Mouse (Mus musculus) midbrain, embryonic 12.5 days (tissue): Measurements from ENCODE around the gene Psma5. TPM values are rescaled to one million over a fixed set of nuclear protein-coding genes. Genes with fewer than 3 reads are reported as not detected.

Experiments used
- ATAC-seq: fragments of 200-750 bp; cut with Nextera tagmentation; 2 replicates; pipeline ENCODE4 v1.8.0; 2017; ENCODE audit warnings: low read depth, moderate TSS enrichment, moderate library complexity; ENCODE audit not compliant: low FRiP score
- H3K27ac ChIP-seq: fragments of 300-500 bp; sonication (generic); replicated peaks from 2 replicates; pipeline ENCODE4 v1.5.1; 2016; ENCODE audit warnings: mild to moderate bottlenecking
- H3K27me3 ChIP-seq: fragments of 300-500 bp; sonication (generic); 2 replicates; pipeline ENCODE4 v1.6.1; 2016; ENCODE audit warnings: mild to moderate bottlenecking
- H3K36me3 ChIP-seq: fragments of 300-500 bp; sonication (generic); 2 replicates; pipeline ENCODE4 v1.6.1; 2016
- H3K4me1 ChIP-seq: fragments of 300-500 bp; sonication (generic); 2 replicates; pipeline ENCODE4 v1.6.1; 2016
- H3K4me2 ChIP-seq: fragments of 300-500 bp; sonication (generic); replicated peaks from 2 replicates; pipeline ENCODE4 v1.6.1; 2016; ENCODE audit warnings: mild to moderate bottlenecking, moderate library complexity
- H3K4me3 ChIP-seq: fragments of 300-500 bp; sonication (generic); 2 replicates; pipeline ENCODE4 v1.5.1; 2016; ENCODE audit warnings: mild to moderate bottlenecking
- H3K9ac ChIP-seq: fragments of 300-500 bp; sonication (generic); replicated peaks from 2 replicates; pipeline ENCODE4 v1.6.1; 2016; ENCODE audit warnings: mild to moderate bottlenecking, moderate library complexity
- H3K9me3 ChIP-seq: fragments of 300-500 bp; sonication (generic); 2 replicates; pipeline ENCODE4 v1.6.1; 2016; ENCODE audit warnings: mild to moderate bottlenecking
- WGBS: fragments of 180-500 bp; shearing (Covaris S2); methylation state at CpG from one replicate; pipeline ENCODE4 v1.1.7; 2016; 5-methylcytosine and 5-hydroxymethylcytosine counted together
- polyA plus RNA-seq: library from polyadenylated mRNA; unstranded; fragments of >200 nt; fragmentation: Nextera tagmentation; extraction: Ambion mirVana; gene quantifications from 2 replicates; pipeline ENCODE4 v1.2.1, GENCODE M21; 2016

The Psma5 gene
- polyA plus RNA-seq, 1 experiment from 2014 or later, result 232 TPM

DNA sequence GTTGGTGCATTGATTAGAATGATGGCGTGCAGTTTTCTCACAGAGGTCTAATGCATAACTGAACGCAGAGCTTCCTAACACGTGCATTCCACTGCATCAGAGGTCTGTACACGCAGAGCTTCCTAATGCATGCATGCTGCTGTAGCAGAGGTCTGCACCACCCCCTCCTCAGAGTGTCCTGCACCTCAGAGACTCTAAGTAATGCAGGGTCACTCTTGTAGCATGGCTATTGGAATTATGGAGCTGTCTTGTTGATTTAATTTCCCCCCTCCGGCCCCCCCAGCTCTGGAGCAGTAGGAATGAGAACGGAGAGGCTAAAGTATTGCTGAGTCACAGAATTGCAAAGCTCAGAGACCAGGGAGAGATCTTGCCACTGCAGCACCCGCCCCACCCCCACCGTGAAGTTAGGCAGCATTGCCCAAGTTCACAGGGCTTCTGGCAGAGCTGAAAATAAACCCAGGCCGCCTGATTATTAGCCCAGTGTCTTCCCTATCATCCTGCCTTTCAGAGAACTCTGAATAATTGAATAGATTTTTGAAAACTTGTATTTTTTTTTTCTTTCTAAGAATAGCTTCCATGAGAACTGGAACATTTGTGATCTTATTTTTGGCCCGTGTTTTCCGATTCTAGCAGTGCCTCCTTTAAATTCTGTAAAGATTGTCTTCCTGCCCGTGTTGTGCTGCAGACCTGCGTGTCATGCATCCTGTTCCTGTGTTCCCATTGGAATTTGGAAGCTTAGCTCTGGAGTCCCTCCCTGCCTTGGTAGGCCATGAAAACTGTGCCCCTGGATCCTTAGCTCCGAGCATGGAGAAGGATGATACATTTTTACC lies 39.7 kb downstream of the Psma5 start:
- 14% methylated on average over 14 of the region's 14 CpGs for whole genome bisulfite sequencing
- Histone ChIP-seq H3K27me3 (no peaks in the 10 kb centered on the region), H3K36me3 (no peaks in the 10 kb centered on the region), H3K27ac (peak overlapping the region; percentile 75), H3K9me3 (no peaks in the 10 kb centered on the region), H3K4me3 (peak overlapping the region; percentile 13; the same call in 1 of the 2 replicates), H3K4me2 (peak overlapping the region; percentile 44), H3K9ac (peak overlapping the region; percentile 41), H3K4me1 (peaks cover 47% of the 10 kb centered on the region)
- peak; percentile 89 for ATAC-seq

DNA sequence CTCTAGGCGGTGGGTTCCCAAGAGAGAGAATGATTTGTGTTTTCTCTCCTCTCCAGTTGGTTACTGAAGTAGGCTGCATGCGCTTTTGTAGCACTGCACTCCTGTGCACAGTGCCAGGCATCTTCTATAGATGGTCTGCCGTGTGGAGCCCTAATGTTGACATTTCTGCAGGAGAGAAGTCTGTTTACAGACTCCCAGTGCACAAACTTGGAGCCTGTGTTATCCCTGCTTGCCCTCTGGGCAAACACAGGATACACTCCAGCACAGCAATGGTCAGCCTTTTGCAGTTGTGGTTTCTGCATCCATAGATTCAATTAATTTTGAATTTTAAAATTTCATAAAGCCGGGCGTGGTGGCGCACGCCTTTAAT lies 40.3 kb downstream of the Psma5 start:
- peak overlapping the region; percentile 75; the same call in 1 of the 2 replicates for H3K27ac ChIP-seq
- no peaks in the 10 kb centered on the region for H3K9me3 ChIP-seq
- no peaks in the 10 kb centered on the region for H3K27me3 ChIP-seq
- H3K4me2 ChIP-seq, result no peak overlapping the region
- H3K4me1 ChIP-seq, result peaks cover 43% of the 10 kb centered on the region
- no peak overlapping the region for H3K9ac ChIP-seq
- WGBS, result 72% methylated on average over 7 of the region's 7 CpGs
- H3K4me3 ChIP-seq, result no peak overlapping the region
- no peaks in the 10 kb centered on the region for H3K36me3 ChIP-seq
- ATAC-seq, result no peak

DNA sequence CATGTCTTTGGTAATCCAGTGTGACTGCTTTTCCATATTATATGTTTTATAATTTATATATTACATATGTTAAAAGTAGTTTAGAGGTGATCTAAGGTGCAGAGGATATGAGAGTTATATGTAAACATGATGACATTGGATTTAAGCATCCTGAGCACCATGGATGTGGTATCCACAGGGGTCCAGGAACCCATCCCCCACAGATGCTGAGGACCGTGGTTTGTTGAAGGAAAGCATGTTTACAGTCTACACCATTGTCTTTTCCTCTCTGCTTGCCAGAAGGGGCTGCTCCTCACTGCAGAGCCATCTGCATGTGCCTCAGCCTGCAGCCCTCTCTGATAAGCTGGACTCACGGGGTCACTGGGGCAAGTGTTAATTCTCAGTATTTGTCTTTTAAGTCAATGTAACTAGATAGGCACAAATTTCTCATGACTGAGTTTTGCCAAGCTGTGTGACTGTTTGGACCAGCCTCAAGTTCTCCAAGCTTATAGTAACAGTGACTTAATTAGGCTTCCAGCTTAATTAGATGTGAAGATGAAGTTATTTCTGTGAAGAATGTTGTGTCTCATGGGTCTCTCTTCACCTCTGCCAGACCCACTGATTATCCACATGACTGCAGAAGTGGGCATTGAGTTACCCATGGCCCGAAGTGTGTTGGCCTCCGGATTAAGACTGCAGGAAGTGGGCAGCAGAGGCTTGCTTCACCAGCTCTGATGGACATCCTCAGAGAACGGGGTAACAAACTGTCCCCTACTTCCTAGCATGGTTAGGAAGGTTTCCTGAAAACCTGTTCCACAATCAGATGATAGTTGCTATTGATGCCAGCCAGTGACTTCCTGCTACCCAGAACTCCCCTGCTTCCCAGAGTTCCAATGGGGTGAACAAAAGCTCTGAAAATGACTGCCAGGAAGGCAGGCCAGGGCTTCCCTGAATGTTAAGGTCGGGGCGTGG lies 41.2 kb downstream of the Psma5 start:
- Histone ChIP-seq H3K9me3 (no peaks in the 10 kb centered on the region), H3K36me3 (no peaks in the 10 kb centered on the region), H3K27me3 (no peaks in the 10 kb centered on the region), H3K4me1 (peaks cover 42% of the 10 kb centered on the region), H3K4me2 (no peak overlapping the region), H3K4me3 (no peak overlapping the region), H3K9ac (no peak overlapping the region), H3K27ac (no peak overlapping the region; the same call in 1 of the 2 replicates)
- WGBS, result 62% methylated on average over 7 of the region's 7 CpGs
- no peak for ATAC-seq

DNA sequence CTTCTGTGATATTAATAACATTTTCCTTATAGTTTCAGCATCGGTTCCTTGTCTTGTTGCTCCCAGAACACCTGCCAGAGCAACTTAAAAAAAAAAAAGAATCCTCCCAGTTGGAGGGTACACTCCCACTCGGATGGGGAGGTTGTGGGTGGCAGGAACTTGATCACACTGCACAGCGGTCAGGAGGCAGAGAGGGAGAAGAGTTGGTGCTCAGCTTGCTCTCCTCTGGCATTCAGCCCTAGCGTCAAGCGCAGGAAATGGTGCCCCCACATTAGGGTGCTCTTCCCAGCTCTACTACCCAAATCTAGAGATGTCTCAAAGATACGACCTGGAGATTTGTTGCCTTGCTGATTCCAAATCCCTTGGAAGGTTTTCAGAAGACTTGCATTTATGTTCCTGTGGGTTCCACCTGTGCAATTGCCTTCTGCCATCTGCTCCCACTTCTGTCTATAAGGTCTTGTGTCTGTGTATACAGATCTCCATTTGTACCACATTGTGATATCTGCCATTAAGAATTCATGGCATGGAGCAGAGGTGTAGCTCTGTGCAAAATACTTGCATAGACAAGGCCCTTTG lies 43.8 kb downstream of the Psma5 start:
- no peak for ATAC-seq
- Histone ChIP-seq H3K36me3 (no peaks in the 10 kb centered on the region), H3K27me3 (no peaks in the 10 kb centered on the region), H3K9ac (no peak overlapping the region), H3K4me3 (no peak overlapping the region), H3K9me3 (no peaks in the 10 kb centered on the region), H3K4me1 (peaks cover 27% of the 10 kb centered on the region), H3K27ac (no peak overlapping the region), H3K4me2 (no peak overlapping the region)
- WGBS, result 90% methylated on average over 6 of the region's 6 CpGs

DNA sequence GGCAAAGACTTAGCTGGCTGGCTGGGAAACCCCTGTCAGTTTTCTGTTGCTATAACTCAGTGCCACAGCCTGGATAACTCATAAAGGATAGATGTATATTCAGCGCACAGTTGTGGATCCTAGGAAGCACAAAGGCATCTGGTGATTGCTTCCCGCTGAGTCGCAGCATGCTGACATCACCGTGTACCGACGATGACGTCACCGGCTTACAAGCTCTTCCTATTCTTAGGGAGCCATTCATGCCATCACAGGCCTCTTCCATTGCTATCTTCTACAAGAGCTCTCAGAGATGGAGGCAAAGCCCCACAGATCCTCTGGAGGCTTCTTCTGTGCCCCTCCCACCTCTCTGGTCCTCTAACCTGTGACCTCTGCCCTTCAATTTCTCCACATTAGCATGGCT lies 47.0 kb downstream of the Psma5 start:
- Histone ChIP-seq H3K27ac (no peak overlapping the region), H3K9me3 (no peaks in the 10 kb centered on the region), H3K36me3 (0 out of 2 replicates have a peak, but pooled peaks cover 1% of the 10 kb centered on the region), H3K4me1 (peaks cover 10% of the 10 kb centered on the region; the same call in 1 of the 2 replicates), H3K4me3 (no peak overlapping the region), H3K9ac (no peak overlapping the region), H3K4me2 (no peak overlapping the region), H3K27me3 (no peaks in the 10 kb centered on the region)
- 93% methylated on average over 8 of the region's 8 CpGs for WGBS
- ATAC-seq, result no peak

DNA sequence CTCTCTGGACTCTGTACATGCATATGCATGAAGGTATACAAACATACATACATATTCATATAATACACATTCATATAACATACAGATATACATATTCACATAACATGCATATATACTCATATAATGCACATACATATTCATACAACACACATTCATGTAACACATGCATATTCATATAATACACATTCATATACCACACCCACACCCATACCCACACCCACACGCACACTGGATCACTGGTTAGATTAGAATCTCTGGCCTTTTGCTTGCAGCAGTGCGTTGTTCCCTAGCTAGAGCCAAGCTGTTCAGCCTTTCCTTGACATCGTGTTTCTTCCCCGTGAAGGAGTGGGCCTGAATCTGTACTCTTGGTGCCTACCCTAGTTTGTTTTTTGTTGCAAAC lies 48.0 kb downstream of the Psma5 start:
- H3K4me3 ChIP-seq, result no peak overlapping the region
- H3K4me2 ChIP-seq, result no peak overlapping the region
- H3K9ac ChIP-seq, result no peak overlapping the region
- no peak for ATAC-seq
- H3K27me3 ChIP-seq, result no peaks in the 10 kb centered on the region
- WGBS, result 94% methylated on average over 4 of the region's 4 CpGs
- no peak overlapping the region for H3K27ac ChIP-seq
- H3K36me3 ChIP-seq, result peaks cover 6% of the 10 kb centered on the region; the same call in 1 of the 2 replicates
- H3K9me3 ChIP-seq, result no peaks in the 10 kb centered on the region
- H3K4me1 ChIP-seq, result peaks cover 10% of the 10 kb centered on the region; the same call in 1 of the 2 replicates

DNA sequence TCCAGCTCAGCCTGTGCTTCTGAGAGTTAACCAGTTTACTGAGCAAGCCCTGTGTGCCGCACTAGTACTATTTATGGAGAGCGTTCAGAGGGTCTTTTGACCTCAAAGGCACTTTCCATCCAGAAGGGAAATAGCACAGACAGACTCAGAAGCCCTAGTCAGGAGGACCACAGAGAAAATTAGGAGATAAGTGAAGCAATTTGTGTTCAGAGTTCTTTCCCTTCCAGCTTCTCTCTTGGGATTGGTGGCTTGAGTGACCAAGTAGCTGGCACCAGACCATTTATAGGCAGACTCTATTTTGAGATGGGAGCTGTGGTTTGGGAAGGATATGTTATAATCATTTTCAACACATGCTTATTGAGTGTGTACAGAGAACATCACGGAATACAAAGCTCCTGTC lies 49.7 kb downstream of the Psma5 start:
- Histone ChIP-seq H3K4me1 (peaks cover 10% of the 10 kb centered on the region; the same call in 1 of the 2 replicates), H3K27me3 (no peaks in the 10 kb centered on the region), H3K4me2 (no peak overlapping the region), H3K9me3 (no peaks in the 10 kb centered on the region), H3K27ac (no peak overlapping the region), H3K4me3 (no peak overlapping the region), H3K36me3 (peaks cover 13% of the 10 kb centered on the region; the same call in 1 of the 2 replicates), H3K9ac (no peak overlapping the region)
- WGBS, result 81% methylated on average over 3 of the region's 3 CpGs
- no peak for ATAC-seq

DNA sequence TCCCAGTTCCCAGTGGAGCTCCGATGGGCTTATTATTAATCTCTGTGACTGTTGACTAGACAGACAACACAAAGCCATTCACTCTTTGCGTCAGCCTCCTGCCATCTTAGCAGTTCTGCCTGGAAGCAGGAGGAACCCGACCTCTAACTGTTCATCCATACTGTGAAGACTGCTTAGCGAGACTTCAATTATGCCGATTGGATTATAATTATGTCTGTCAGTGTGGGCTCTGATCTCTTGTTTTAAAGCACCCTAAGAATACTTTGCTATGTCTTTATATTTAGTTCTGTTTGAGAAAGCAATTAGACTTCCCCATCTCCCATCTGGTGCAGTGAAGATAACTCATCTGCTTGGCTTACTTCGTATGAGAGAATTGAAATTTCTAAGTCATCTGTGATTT lies 50.8 kb downstream of the Psma5 start:
- H3K27ac ChIP-seq, result 0 out of 2 replicates have a peak overlapping the region, but pooled peaks have one; percentile 30
- H3K9ac ChIP-seq, result no peak overlapping the region
- H3K9me3 ChIP-seq, result no peaks in the 10 kb centered on the region
- H3K4me3 ChIP-seq, result no peak overlapping the region
- H3K36me3 ChIP-seq, result peaks cover 17% of the 10 kb centered on the region; the same call in 1 of the 2 replicates
- ATAC-seq, result no peak
- no peak overlapping the region for H3K4me2 ChIP-seq
- 74% methylated on average over 6 of the region's 6 CpGs for WGBS
- H3K4me1 ChIP-seq, result peaks cover 10% of the 10 kb centered on the region; the same call in 1 of the 2 replicates
- H3K27me3 ChIP-seq, result no peaks in the 10 kb centered on the region

DNA sequence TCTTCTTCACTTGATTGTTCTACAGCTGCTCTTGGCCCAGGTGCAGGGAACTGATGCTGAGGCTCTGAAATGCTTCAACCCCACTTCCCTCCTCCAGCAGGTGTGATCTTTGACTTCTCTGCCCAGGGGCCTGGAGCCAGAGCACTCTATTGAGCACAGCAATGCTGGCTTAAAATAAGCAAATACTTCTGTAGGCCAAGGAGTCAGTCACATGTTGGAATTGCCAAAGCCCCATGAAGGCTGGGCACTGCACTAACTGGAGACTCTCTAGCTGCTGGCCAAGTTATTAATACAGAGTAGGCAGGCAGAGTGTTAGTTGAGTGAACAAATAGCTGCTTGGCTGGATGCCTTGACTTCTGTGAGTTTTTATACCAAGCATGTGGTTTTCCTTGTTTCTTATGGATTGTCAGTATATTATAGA lies 54.2 kb downstream of the Psma5 start:
- H3K9ac ChIP-seq, result no peak overlapping the region
- peaks cover 28% of the 10 kb centered on the region; the same call in 1 of the 2 replicates for H3K36me3 ChIP-seq
- no peak overlapping the region for H3K27ac ChIP-seq
- peaks cover 7% of the 10 kb centered on the region; the same call in 1 of the 2 replicates for H3K4me1 ChIP-seq
- no peak for ATAC-seq
- no peaks in the 10 kb centered on the region for H3K27me3 ChIP-seq
- no peaks in the 10 kb centered on the region for H3K9me3 ChIP-seq
- H3K4me2 ChIP-seq, result no peak overlapping the region
- no peak overlapping the region for H3K4me3 ChIP-seq

DNA sequence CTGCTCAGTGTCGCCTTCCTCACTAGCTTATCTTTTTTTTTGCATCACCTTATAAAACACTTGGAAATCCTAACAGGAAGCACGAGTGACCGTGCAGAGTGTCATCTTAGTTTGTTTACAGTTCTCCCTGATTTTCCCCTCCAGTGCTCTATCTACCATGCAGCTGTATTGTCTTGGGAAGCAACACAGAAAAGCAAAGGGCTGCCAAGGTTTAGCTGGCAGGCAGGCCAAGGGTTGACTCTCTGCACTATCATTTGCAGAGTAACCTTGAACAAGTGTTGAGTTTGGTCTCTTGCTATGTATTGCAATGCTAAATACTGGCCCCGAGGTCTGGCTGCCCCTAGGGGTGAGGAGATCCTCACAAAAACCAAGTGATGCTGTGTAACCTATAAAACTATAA lies 55.0 kb downstream of the Psma5 start:
- WGBS, result 86% methylated on average over 4 of the region's 4 CpGs
- Histone ChIP-seq H3K9ac (no peak overlapping the region), H3K9me3 (no peaks in the 10 kb centered on the region)

DNA sequence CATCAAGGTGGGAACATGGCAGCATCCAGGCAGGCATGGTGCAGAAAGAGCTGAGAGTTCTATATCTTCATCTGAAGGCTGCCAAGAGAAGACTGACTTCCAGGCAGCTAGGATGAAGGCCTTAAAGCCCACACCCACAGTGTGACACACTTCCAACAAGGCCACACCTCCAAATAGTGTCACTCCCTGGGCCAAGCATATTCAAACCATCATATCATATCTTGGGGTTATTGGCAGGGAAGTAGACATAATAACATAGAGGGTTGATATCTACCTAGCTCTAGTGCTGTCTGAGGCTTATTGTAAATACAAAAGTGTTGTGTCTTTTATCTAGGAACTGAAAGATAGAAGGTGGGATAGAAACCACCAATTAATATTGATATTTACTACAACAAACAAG lies 55.7 kb downstream of the Psma5 start:
- H3K9ac ChIP-seq, result no peak overlapping the region
- ATAC-seq, result no peak
- no peak overlapping the region for H3K4me2 ChIP-seq
- no peaks in the 10 kb centered on the region for H3K27me3 ChIP-seq
- H3K4me1 ChIP-seq, result peaks cover 5% of the 10 kb centered on the region; the same call in 1 of the 2 replicates
- no peak overlapping the region for H3K27ac ChIP-seq
- H3K9me3 ChIP-seq, result no peaks in the 10 kb centered on the region
- peaks cover 28% of the 10 kb centered on the region; the same call in 1 of the 2 replicates for H3K36me3 ChIP-seq
- H3K4me3 ChIP-seq, result no peak overlapping the region

More for the DNA sequence above, 55.0 kb downstream of the Psma5 start:
- H3K4me3 ChIP-seq, result no peak overlapping the region
- H3K4me2 ChIP-seq, result no peak overlapping the region
- H3K4me1 ChIP-seq, result peaks cover 7% of the 10 kb centered on the region; the same call in 1 of the 2 replicates
- H3K27me3 ChIP-seq, result no peaks in the 10 kb centered on the region
- peaks cover 28% of the 10 kb centered on the region; the same call in 1 of the 2 replicates for H3K36me3 ChIP-seq
- no peak overlapping the region for H3K27ac ChIP-seq
- no peak for ATAC-seq
